Mouse (Mus musculus) olfactory bulb, adult 2 months (tissue): ENCODE results near the gene Frmd4a. TPM values are rescaled to one million over a fixed set of nuclear protein-coding genes. Genes with fewer than 3 reads are reported as not detected.

ENCODE experiments used
- H3K27ac ChIP-seq: fragments of 200-500 bp; 2 replicates; pipeline ENCODE4 v1.5.1; 2012; ENCODE audit warnings: low read depth, low read length; ENCODE audit not compliant: insufficient read depth
- H3K4me1 ChIP-seq: fragments of 200-500 bp; 2 replicates; pipeline ENCODE4 v1.6.1; 2012; ENCODE audit warnings: low read length; ENCODE audit not compliant: control insufficient read depth, insufficient read depth
- H3K4me3 ChIP-seq: fragments of 200-500 bp; 2 replicates; pipeline ENCODE4 v1.5.1; 2012; ENCODE audit warnings: mild to moderate bottlenecking, low read depth, low read length, moderate library complexity; ENCODE audit not compliant: insufficient read depth
- CTCF ChIP-seq: fragments of 200-500 bp; IDR thresholded peaks from 2 replicates; pipeline ENCODE4 v1.5.1; 2012; ENCODE audit warnings: low read depth, mild to moderate bottlenecking, low read length, moderate library complexity; ENCODE audit not compliant: insufficient read depth
- POLR2A ChIP-seq: fragments of 200-500 bp; IDR thresholded peaks from 2 replicates; pipeline ENCODE4 v1.6.1; 2012; ENCODE audit warnings: mild to moderate bottlenecking, low read depth, low read length, moderate library complexity; ENCODE audit not compliant: insufficient read depth
- WGBS: fragments of 180-500 bp; shearing (Covaris S2); methylation state at CpG from one replicate; pipeline ENCODE4 v1.1.7; 2018; 5-methylcytosine and 5-hydroxymethylcytosine counted together
- polyA plus RNA-seq: library from polyadenylated mRNA; stranded (reverse); fragments of >200 nt; gene quantifications from 2 replicates; pipeline ENCODE4 v1.2.4, GENCODE M21; 2012; ENCODE audit warnings: low replicate concordance; ENCODE audit not compliant: missing spikeins, insufficient read depth, insufficient read length

The Frmd4a gene
- polyA plus RNA-seq, 1 experiment, result not detected

DNA sequence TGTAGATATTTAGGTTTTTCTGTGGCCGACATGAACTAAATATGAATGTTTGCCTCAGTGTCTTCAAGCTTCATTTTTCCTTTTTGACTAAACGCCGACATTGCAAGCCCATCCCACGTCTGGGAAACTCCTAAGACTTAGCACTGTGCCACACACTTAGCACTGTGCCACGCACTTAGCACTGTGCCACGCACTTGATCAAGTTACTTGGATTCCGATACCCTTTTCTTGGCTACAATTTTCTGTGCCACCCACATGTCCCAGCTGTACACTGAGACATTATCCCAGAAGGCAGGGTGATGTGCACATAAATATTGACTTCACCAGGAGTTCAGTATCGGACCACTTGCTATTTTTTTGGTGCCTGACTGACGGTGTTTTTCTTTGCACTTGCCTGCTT lies 482.4 kb downstream of the Frmd4a start:
- TF ChIP-seq CTCF (no peak), POLR2A (no peak)
- Histone ChIP-seq H3K4me1 (peaks cover 19% of the 10 kb centered on the region), H3K27ac (no peak overlapping the region), H3K4me3 (no peak overlapping the region)
- WGBS, result 72% methylated on average over 9 of the region's 9 CpGs

GRCm38 (mm10) chr2:4501257-4502027 lies 483.9 kb downstream of the Frmd4a start:
- Histone ChIP-seq H3K4me1 (peaks cover 19% of the 10 kb centered on the region), H3K4me3 (no peak overlapping the region), H3K27ac (peak overlapping the region; percentile 80)
- no peak for TF ChIP-seq CTCF
- TF ChIP-seq POLR2A, result no peak
- 30% methylated on average over 15 of the region's 15 CpGs for WGBS

GRCm38 (mm10) chr2:4504413-4504812 lies 486.9 kb downstream of the Frmd4a start:
- WGBS, result 49% methylated on average over 10 of the region's 10 CpGs
- TF ChIP-seq POLR2A, result no peak
- no peak for TF ChIP-seq CTCF
- H3K4me3 ChIP-seq, result no peak overlapping the region
- peaks cover 29% of the 10 kb centered on the region for H3K4me1 ChIP-seq
- H3K27ac ChIP-seq, result no peak overlapping the region

DNA sequence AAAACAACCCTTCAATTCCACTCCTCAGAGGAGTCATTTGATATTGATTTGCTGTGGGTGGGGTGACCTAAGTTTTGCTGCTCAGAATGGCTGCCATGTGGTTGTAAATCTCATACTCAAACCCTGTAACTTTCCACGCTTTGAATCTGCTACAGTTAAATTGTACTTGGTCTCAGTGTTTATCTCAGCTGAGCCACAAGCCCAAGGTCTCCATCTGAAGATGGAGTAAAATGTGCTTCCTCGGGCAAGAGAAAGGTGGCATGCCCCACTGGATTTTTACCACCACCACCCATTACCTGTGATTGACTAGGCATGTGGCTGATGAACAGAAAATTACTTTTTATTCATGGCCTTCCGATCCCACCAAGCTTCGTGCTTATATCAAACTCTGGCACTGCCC lies 488.2 kb downstream of the Frmd4a start:
- H3K4me3 ChIP-seq, result no peak overlapping the region
- no peak overlapping the region for H3K27ac ChIP-seq
- WGBS, result 96% methylated on average over 4 of the region's 4 CpGs
- TF ChIP-seq POLR2A, result no peak
- TF ChIP-seq CTCF, result no peak
- H3K4me1 ChIP-seq, result peaks cover 29% of the 10 kb centered on the region

DNA sequence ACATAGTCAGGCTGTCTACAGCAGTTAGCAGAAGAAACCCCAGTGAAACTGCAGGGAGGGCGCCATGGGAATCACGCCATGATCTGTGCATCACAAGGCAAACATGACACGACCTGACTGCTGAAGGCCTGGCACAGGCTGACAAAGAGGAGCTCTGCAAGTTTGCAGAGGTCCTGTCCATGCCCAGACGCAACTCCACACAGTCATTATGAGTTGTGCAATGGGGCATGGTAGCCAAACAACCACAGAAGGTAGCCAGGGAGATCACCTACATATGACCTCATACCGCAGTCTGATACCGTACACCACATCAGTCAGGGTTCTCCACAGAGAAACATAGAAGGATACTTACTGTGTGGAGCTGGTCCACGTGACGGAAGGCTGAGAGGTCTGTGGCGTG lies 489.1 kb downstream of the Frmd4a start:
- WGBS, result 93% methylated on average over 9 of the region's 9 CpGs

DNA sequence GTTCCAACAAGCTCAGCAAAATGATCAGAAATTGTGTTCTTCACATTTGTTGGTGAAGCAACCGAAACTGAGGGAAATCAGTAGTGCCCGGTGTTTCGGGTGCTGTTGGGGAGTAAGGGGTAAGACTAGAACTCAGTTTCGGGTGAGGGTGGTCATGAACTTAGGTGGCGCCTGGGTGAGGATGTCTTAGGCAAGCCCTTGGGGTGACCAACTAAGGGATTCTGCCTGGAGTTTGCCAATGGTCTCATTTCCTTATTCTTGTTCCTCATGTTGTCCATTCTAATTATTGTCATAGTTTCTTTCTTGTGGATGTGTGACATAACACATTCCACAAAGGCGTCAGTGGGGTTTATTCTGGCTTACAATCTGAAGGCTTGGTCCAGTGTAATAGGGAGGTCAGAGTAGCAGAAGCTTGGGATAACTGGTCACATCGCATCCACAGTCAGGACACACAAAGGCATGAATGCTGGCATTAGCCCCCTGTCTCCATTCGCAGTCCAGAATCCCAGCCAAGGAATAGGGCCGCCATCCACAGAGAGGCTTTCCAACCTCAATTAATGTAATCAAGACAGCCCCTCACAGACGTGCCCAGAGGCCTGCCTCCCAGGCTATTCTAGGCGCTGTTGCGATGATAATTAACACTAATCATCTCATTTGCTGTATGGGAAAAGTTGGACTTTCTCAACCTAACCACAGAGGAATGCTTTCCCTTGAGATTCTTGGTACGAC lies 490.5 kb downstream of the Frmd4a start:
- Histone ChIP-seq H3K27ac (no peak overlapping the region), H3K4me1 (peaks cover 19% of the 10 kb centered on the region), H3K4me3 (no peak overlapping the region)
- WGBS, result 55% methylated on average over 13 of the region's 13 CpGs
- no peak for TF ChIP-seq CTCF
- TF ChIP-seq POLR2A, result no peak

More for the DNA sequence above, 489.1 kb downstream of the Frmd4a start:
- H3K4me3 ChIP-seq, result no peak overlapping the region
- no peak overlapping the region for H3K27ac ChIP-seq
- TF ChIP-seq POLR2A, result no peak
- TF ChIP-seq CTCF, result no peak
- peaks cover 22% of the 10 kb centered on the region for H3K4me1 ChIP-seq

DNA sequence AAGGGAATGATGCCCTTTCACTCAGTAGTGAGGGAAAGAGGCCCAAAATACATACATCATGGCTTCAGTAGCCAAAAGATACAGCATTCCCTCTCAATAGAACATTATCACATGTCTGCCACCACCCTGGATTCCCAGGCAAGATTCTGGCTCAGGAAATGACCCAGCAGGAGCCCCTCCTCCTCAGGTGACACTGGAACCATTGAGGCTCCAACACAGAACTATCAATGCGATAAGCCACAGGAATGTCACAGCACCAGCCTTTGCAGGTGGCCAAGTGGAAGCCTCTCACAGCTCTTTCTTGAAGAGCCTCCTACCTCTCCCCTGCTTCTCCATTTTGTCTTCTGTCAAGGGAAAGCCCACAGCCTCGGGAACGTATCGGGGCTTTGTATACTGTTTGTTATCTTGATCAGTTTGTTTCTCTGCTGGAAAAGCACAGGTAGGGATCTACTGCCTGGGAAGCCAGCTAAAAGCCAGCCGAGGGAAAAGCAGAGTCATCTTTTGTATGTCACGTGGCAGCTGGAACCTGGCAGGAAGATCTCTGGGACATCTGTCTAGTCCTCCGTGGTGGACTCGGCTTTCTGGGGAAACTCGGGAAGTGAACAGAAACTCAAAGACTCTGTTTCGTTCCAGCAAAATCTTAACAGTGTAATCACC lies 491.6 kb downstream of the Frmd4a start:
- 57% methylated on average over 10 of the region's 10 CpGs for WGBS
- TF ChIP-seq POLR2A, result no peak
- no peak for TF ChIP-seq CTCF
- Histone ChIP-seq H3K4me3 (no peak overlapping the region), H3K27ac (no peak overlapping the region), H3K4me1 (peaks cover 15% of the 10 kb centered on the region)

DNA sequence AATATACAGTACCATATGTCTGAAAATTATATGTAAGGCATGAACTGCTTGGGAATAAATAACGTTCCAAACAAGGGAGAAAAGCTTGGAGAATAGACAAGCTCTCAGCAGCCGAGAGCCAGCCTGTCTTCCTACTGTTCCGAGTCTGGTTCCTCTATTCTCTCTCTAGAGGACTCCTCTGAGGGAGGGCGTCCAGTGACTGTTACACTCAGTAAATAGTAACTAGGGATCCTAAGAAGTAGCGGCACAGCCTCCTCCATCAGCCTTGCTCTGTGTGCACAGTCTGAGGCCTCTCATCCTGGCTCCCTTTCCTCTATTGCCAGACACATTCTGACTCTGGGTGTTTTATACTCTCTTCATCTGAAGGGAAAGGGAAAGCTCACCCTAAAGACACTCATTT lies 492.2 kb downstream of the Frmd4a start:
- WGBS, result 24% methylated on average over 5 of the region's 5 CpGs

More for the DNA sequence above, 492.2 kb downstream of the Frmd4a start:
- TF ChIP-seq POLR2A (no peak), CTCF (no peak)
- Histone ChIP-seq H3K27ac (no peak overlapping the region), H3K4me1 (peaks cover 10% of the 10 kb centered on the region), H3K4me3 (no peak overlapping the region)
